Mouse (Mus musculus) forebrain, embryonic 11.5 days (tissue): ENCODE results near the gene Gtf2f2. TPM values are rescaled to one million over a fixed set of nuclear protein-coding genes. Genes with fewer than 3 reads are reported as not detected.
A peak's percentile ranks its signal among the peaks of the same experiment; 100 is the strongest.
"Not testable (repeated sequence)": the region's sequence is repeated elsewhere in the genome, so short reads cannot be mapped to it uniquely, and the experiment has no call there.

Experiments
- ATAC-seq: fragments of 200-750 bp; cut with Nextera tagmentation; replicated peaks from 2 replicates; pipeline ENCODE4 v1.8.0; 2017; ENCODE audit warnings: moderate TSS enrichment; ENCODE audit not compliant: low FRiP score
- DNase-seq: peaks from one replicate; pipeline ENCODE4 v3.0.0-alpha.2; 2017; ENCODE audit warnings: low spot score
- H3K27ac ChIP-seq: fragments of 300-500 bp; sonication (generic); 2 replicates; pipeline ENCODE4 v1.5.1; 2014; ENCODE audit warnings: low read depth, low read length
- H3K27me3 ChIP-seq: fragments of 300-500 bp; sonication (generic); 2 replicates; pipeline ENCODE4 v1.6.1; 2014; ENCODE audit warnings: mild to moderate bottlenecking, low read length, mixed read lengths; ENCODE audit not compliant: control insufficient read depth, insufficient read depth
- H3K36me3 ChIP-seq: fragments of 300-500 bp; sonication (generic); 2 replicates; pipeline ENCODE4 v1.6.1; 2014; ENCODE audit warnings: mild to moderate bottlenecking, low read length, moderate library complexity, mixed read lengths; ENCODE audit not compliant: control insufficient read depth, insufficient read depth
- H3K4me1 ChIP-seq: fragments of 300-500 bp; sonication (generic); replicated peaks from 2 replicates; pipeline ENCODE4 v1.6.1; 2014; ENCODE audit warnings: low read length, mixed read lengths; ENCODE audit not compliant: control insufficient read depth, insufficient read depth
- H3K4me2 ChIP-seq: fragments of 300-500 bp; sonication (generic); 2 replicates; pipeline ENCODE4 v1.6.1; 2014; ENCODE audit warnings: low read depth, mild to moderate bottlenecking, low read length, moderate library complexity, mixed read lengths; ENCODE audit not compliant: severe bottlenecking
- H3K4me3 ChIP-seq: fragments of 300-500 bp; sonication (generic); 2 replicates; pipeline ENCODE4 v1.5.1; 2014; ENCODE audit warnings: low read depth, low read length
- H3K9ac ChIP-seq: fragments of 300-500 bp; sonication (generic); 2 replicates; pipeline ENCODE4 v1.6.1; 2014; ENCODE audit warnings: low read length
- H3K9me3 ChIP-seq: fragments of 300-500 bp; sonication (generic); 2 replicates; pipeline ENCODE4 v1.6.1; 2016; ENCODE audit warnings: low read length, mixed read lengths; ENCODE audit not compliant: control insufficient read depth
- WGBS: fragments of 180-500 bp; shearing (Covaris S2); extraction: QIAGEN DNeasy Blood & Tissue Kit; methylation state at CpG from one replicate; pipeline ENCODE4 v1.1.7; 2014; 5-methylcytosine and 5-hydroxymethylcytosine counted together
- polyA plus RNA-seq: library from polyadenylated mRNA; unstranded; fragments of >200 nt; fragmentation: Nextera tagmentation; extraction: Ambion mirVana; gene quantifications from 2 replicates; pipeline ENCODE4 v1.2.1, GENCODE M21; 2014

Gtf2f2 gene
- polyA plus RNA-seq, 1 experiment from 2014 or later = 57.0 TPM

DNA sequence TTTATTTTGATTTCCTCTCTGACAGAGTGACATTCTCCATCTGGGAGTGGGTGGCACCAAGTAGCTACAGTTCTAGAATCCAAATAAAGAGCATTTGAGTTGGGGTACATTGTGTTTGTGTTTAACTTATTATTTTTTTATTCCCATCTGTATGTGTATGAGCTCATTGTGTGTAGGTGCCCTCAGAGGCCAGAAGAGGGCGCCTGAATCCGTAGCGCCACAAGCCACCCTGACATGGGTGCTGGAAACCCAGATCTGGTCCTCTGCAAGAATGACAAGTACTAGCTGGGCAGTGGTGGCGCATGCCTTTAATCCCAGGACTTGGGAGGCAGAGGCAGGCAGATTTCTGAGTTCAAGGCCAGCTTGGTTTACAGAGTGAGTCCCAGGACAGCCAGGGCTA lies 138.9 kb downstream of the Gtf2f2 start:
- no peaks in the 10 kb centered on the region for H3K36me3 ChIP-seq
- no peak for DNase-seq
- H3K4me3 ChIP-seq = no peak overlapping the region
- ATAC-seq = no peak
- no peak overlapping the region for H3K9ac ChIP-seq
- H3K9me3 ChIP-seq = no peaks in the 10 kb centered on the region; the same call in 1 of the 2 replicates
- H3K4me2 ChIP-seq = no peak overlapping the region
- 85% methylated on average over 4 of the region's 4 CpGs for WGBS
- no peaks in the 10 kb centered on the region for H3K27me3 ChIP-seq
- H3K27ac ChIP-seq = no peak overlapping the region
- peaks cover 4% of the 10 kb centered on the region; the same call in 1 of the 2 replicates for H3K4me1 ChIP-seq

- Histone ChIP-seq H3K9me3 (no peaks in the 10 kb centered on the region; the same call in 1 of the 2 replicates), H3K4me3 (no peak overlapping the region), H3K27me3 (no peaks in the 10 kb centered on the region), H3K27ac (no peak overlapping the region), H3K9ac (no peak overlapping the region), H3K4me2 (no peak overlapping the region), H3K36me3 (no peaks in the 10 kb centered on the region), H3K4me1 (peaks cover 4% of the 10 kb centered on the region; the same call in 1 of the 2 replicates)
- peak; percentile 72 for ATAC-seq
- WGBS = 0% methylated on average over 4 of the region's 5 CpGs
- peak; percentile 66 for DNase-seq
Observed at GRCm38 (mm10) chr14:75871111-75871510, 139.6 kb downstream of the Gtf2f2 start.

DNA sequence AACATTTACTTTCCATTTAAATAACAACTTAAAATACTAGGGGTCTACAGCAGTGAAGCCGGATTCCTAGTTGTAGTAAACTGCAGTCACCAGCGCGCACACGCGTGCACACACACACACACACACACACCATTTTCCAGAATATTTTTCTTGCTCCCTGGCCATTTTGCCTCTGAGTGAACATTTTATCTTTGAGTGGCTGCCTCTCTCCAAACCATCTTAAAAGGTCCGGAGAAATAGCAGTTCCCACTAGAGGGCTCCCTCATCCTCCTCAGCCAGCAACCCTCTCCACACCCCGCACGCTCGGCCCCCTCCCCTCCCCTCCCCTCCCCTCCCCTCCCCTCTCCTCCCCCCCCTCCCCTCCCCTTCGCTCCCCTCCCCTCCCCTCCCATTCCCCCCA lies 140.0 kb downstream of the Gtf2f2 start:
- no peaks in the 10 kb centered on the region for H3K36me3 ChIP-seq
- H3K4me2 ChIP-seq = no peak overlapping the region
- H3K27ac ChIP-seq = no peak overlapping the region
- peak; percentile 78 for DNase-seq
- no peak overlapping the region for H3K9ac ChIP-seq
- H3K9me3 ChIP-seq = no peaks in the 10 kb centered on the region; the same call in 1 of the 2 replicates
- no peaks in the 10 kb centered on the region for H3K27me3 ChIP-seq
- H3K4me1 ChIP-seq = peaks cover 4% of the 10 kb centered on the region; the same call in 1 of the 2 replicates
- H3K4me3 ChIP-seq = no peak overlapping the region
- peak; percentile 57; the same call in 1 of the 2 replicates for ATAC-seq
- 25% methylated on average over 7 of the region's 10 CpGs for WGBS

- H3K4me1 ChIP-seq = peaks cover 4% of the 10 kb centered on the region; the same call in 1 of the 2 replicates
- H3K4me2 ChIP-seq = no peak overlapping the region
- no peaks in the 10 kb centered on the region for H3K27me3 ChIP-seq
- no peak overlapping the region for H3K4me3 ChIP-seq
- H3K27ac ChIP-seq = no peak overlapping the region
- H3K9ac ChIP-seq = no peak overlapping the region
- 76% methylated on average over 14 of the region's 14 CpGs for WGBS
- H3K36me3 ChIP-seq = no peaks in the 10 kb centered on the region
- DNase-seq = no peak
- no peak for ATAC-seq
- no peaks in the 10 kb centered on the region; the same call in 1 of the 2 replicates for H3K9me3 ChIP-seq
Observed at GRCm38 (mm10) chr14:75869769-75870363, 140.8 kb downstream of the Gtf2f2 start.

GRCm38 (mm10) chr14:75868028-75868427 lies 142.6 kb downstream of the Gtf2f2 start:
- 67% methylated on average over 3 of the region's 3 CpGs for WGBS
- not testable (repeated sequence) for H3K9me3 ChIP-seq, DNase-seq, H3K4me1 ChIP-seq, H3K4me3 ChIP-seq, H3K9ac ChIP-seq, H3K36me3 ChIP-seq, H3K4me2 ChIP-seq, H3K27me3 ChIP-seq, ATAC-seq, H3K27ac ChIP-seq

- H3K36me3 ChIP-seq = no peaks in the 10 kb centered on the region
- DNase-seq (no peak), ATAC-seq (no peak)
- no peak overlapping the region for H3K4me3 ChIP-seq
- H3K27ac ChIP-seq = no peak overlapping the region
- H3K27me3 ChIP-seq = no peaks in the 10 kb centered on the region
- no peaks in the 10 kb centered on the region; the same call in 1 of the 2 replicates for H3K9me3 ChIP-seq
- no peak overlapping the region for H3K4me2 ChIP-seq
- WGBS = 82% methylated on average over 9 of the region's 9 CpGs
- peaks cover 7% of the 10 kb centered on the region; the same call in 1 of the 2 replicates for H3K4me1 ChIP-seq
- H3K9ac ChIP-seq = no peak overlapping the region
Observed at GRCm38 (mm10) chr14:75866706-75867333, 143.8 kb downstream of the Gtf2f2 start.

- H3K4me1 ChIP-seq = peaks cover 4% of the 10 kb centered on the region; the same call in 1 of the 2 replicates
- H3K36me3 ChIP-seq = no peaks in the 10 kb centered on the region
- H3K27ac ChIP-seq = peak overlapping the region; percentile 51; the same call in 1 of the 2 replicates
- DNase-seq = peak; percentile 64
- no peaks in the 10 kb centered on the region for H3K27me3 ChIP-seq
- no peak overlapping the region for H3K4me3 ChIP-seq
- H3K4me2 ChIP-seq = no peak overlapping the region
- no peaks in the 10 kb centered on the region; the same call in 1 of the 2 replicates for H3K9me3 ChIP-seq
- WGBS = 11% methylated on average over 7 of the region's 7 CpGs
- peak; percentile 83 for ATAC-seq
- no peak overlapping the region for H3K9ac ChIP-seq
Observed at GRCm38 (mm10) chr14:75863549-75864409, 146.9 kb downstream of the Gtf2f2 start.

DNA sequence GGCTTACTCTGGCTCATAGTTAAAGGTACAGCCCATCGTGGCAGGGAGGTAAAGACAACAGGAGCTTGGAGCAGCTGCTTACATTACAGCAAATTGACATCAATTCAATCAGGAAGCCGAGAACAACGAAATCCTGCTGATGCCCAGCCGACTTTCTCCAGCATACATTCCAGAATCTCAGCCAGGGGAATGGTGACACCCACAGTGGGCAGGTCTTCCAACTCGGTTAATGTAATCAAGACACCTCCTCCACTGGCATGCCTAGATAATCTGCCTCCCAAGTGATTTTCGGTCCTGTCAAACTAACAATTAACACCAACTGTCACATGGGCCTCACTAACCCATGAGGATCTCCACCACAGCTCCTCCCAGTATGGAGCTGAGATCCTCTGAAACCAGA lies 148.0 kb downstream of the Gtf2f2 start:
- no peak overlapping the region for H3K27ac ChIP-seq
- H3K4me3 ChIP-seq = no peak overlapping the region
- DNase-seq = no peak
- 92% methylated on average over 6 of the region's 6 CpGs for WGBS
- H3K4me1 ChIP-seq = peaks cover 4% of the 10 kb centered on the region; the same call in 1 of the 2 replicates
- H3K9me3 ChIP-seq = no peaks in the 10 kb centered on the region; the same call in 1 of the 2 replicates
- ATAC-seq = no peak
- no peak overlapping the region for H3K9ac ChIP-seq
- no peak overlapping the region for H3K4me2 ChIP-seq
- H3K27me3 ChIP-seq = no peaks in the 10 kb centered on the region
- no peaks in the 10 kb centered on the region for H3K36me3 ChIP-seq
